Mouse (Mus musculus): Measurements from ENCODE around the gene Ctbp1. TPM values are rescaled to one million over a fixed set of nuclear protein-coding genes. Genes with fewer than 3 reads are reported as not detected.

The Ctbp1 gene
- total RNA-seq, 1 experiment: 91.2 TPM

GRCm38 (mm10) chr5:33237600-33238255 lies 37.1 kb downstream of the Ctbp1 start:
- Histone ChIP-seq H3K4me1 (ENCODE audit: control insufficient read depth in 2 of 2, insufficient read depth in 2 of 2, low read length in 2 of 2, poor library complexity in 1 of 2) (no peaks in the 10 kb centered on the region), H3K4me3 (ENCODE audit: insufficient read depth in 1 of 2, low read depth in 1 of 2, low read length in 2 of 2, poor library complexity in 1 of 2, severe bottlenecking in 1 of 2) (no peak overlapping the region), H3K9me3 (ENCODE audit: control insufficient read depth, insufficient read depth, low read depth, low read length) (no peaks in the 10 kb centered on the region), H3K9ac (ENCODE audit: insufficient read depth, low read depth, low read length, poor library complexity, severe bottlenecking) (no peak overlapping the region), H3K27ac (ENCODE audit: insufficient read depth, low read depth, low read length, poor library complexity, severe bottlenecking) (no peak overlapping the region), H3K36me3 (ENCODE audit: control insufficient read depth, insufficient read depth, low read length, poor library complexity, severe bottlenecking) (no peaks in the 10 kb centered on the region)
- TF ChIP-seq HCFC1 (IDR thresholded peaks at IDR 0.05; ENCODE audit: borderline replicate concordance, insufficient read depth, low read length) (no peak), ZC3H11A (IDR thresholded peaks at IDR 0.05; ENCODE audit: borderline replicate concordance, low read depth, low read length) (no peak), MAFK (IDR thresholded peaks at IDR 0.05; ENCODE audit: insufficient read depth, low read depth, low read length) (no peak), ZNF384 (IDR thresholded peaks at IDR 0.05; ENCODE audit: low read depth, low read length) (no peak), CHD2 (IDR thresholded peaks at IDR 0.05; ENCODE audit: low read depth, low read length) (no peak)
- no peak for DNase-seq (ENCODE audit: low read depth, low spot score)
- in situ Hi-C loops (cut with MboI; ENCODE audit: low sequenced_read_pairs in 2 of 2, unreplicated experiment in 2 of 2): no loop called here

GRCm38 (mm10) chr5:33234391-33235031 lies 40.3 kb downstream of the Ctbp1 start:
- H3K27ac ChIP-seq (ENCODE audit: insufficient read depth, low read depth, low read length, poor library complexity, severe bottlenecking): no peak overlapping the region
- H3K9ac ChIP-seq (ENCODE audit: insufficient read depth, low read depth, low read length, poor library complexity, severe bottlenecking): no peak overlapping the region
- no peak for DNase-seq (ENCODE audit: low read depth, low spot score)
- H3K4me1 ChIP-seq (ENCODE audit: control insufficient read depth in 2 of 2, insufficient read depth in 2 of 2, low read length in 2 of 2, poor library complexity in 1 of 2): no peaks in the 10 kb centered on the region
- no peak overlapping the region for H3K4me3 ChIP-seq (ENCODE audit: insufficient read depth in 1 of 2, low read depth in 1 of 2, low read length in 2 of 2, poor library complexity in 1 of 2, severe bottlenecking in 1 of 2)
- in situ Hi-C loops (cut with MboI; ENCODE audit: low sequenced_read_pairs in 2 of 2, unreplicated experiment in 2 of 2): no loop called here
- no peaks in the 10 kb centered on the region for H3K36me3 ChIP-seq (ENCODE audit: control insufficient read depth, insufficient read depth, low read length, poor library complexity, severe bottlenecking)
- H3K9me3 ChIP-seq (ENCODE audit: control insufficient read depth, insufficient read depth, low read depth, low read length): no peaks in the 10 kb centered on the region
- no peak for TF ChIP-seq CHD2 (IDR thresholded peaks at IDR 0.05; ENCODE audit: low read depth, low read length)
- TF ChIP-seq ZNF384 (IDR thresholded peaks at IDR 0.05; ENCODE audit: low read depth, low read length): no peak

- Histone ChIP-seq H3K27ac (ENCODE audit: insufficient read depth, low read depth, low read length, poor library complexity, severe bottlenecking) (no peak overlapping the region), H3K4me3 (ENCODE audit: insufficient read depth in 1 of 2, low read depth in 1 of 2, low read length in 2 of 2, poor library complexity in 1 of 2, severe bottlenecking in 1 of 2) (no peak overlapping the region), H3K9ac (ENCODE audit: insufficient read depth, low read depth, low read length, poor library complexity, severe bottlenecking) (no peak overlapping the region), H3K36me3 (ENCODE audit: control insufficient read depth, insufficient read depth, low read length, poor library complexity, severe bottlenecking) (no peaks in the 10 kb centered on the region), H3K9me3 (ENCODE audit: control insufficient read depth, insufficient read depth, low read depth, low read length) (no peaks in the 10 kb centered on the region), H3K4me1 (ENCODE audit: control insufficient read depth in 2 of 2, insufficient read depth in 2 of 2, low read length in 2 of 2, poor library complexity in 1 of 2) (no peaks in the 10 kb centered on the region)
- TF ChIP-seq MAFK (IDR thresholded peaks at IDR 0.05; ENCODE audit: insufficient read depth, low read depth, low read length): no peak
- no peak for TF ChIP-seq HCFC1 (IDR thresholded peaks at IDR 0.05; ENCODE audit: borderline replicate concordance, insufficient read depth, low read length)
- no peak for TF ChIP-seq ZNF384 (IDR thresholded peaks at IDR 0.05; ENCODE audit: low read depth, low read length)
- no peak for TF ChIP-seq ZC3H11A (IDR thresholded peaks at IDR 0.05; ENCODE audit: borderline replicate concordance, low read depth, low read length)
- no peak for TF ChIP-seq CHD2 (IDR thresholded peaks at IDR 0.05; ENCODE audit: low read depth, low read length)
- in situ Hi-C loops (cut with MboI; ENCODE audit: low sequenced_read_pairs in 2 of 2, unreplicated experiment in 2 of 2): no loop called here
- DNase-seq (ENCODE audit: low read depth, low spot score): no peak
Observed at GRCm38 (mm10) chr5:33232791-33233190, 42.0 kb downstream of the Ctbp1 start.

- Histone ChIP-seq H3K9ac (ENCODE audit: insufficient read depth, low read depth, low read length, poor library complexity, severe bottlenecking) (no peak overlapping the region), H3K36me3 (ENCODE audit: control insufficient read depth, insufficient read depth, low read length, poor library complexity, severe bottlenecking) (no peaks in the 10 kb centered on the region), H3K4me3 (ENCODE audit: insufficient read depth in 1 of 2, low read depth in 1 of 2, low read length in 2 of 2, poor library complexity in 1 of 2, severe bottlenecking in 1 of 2) (no peak overlapping the region), H3K9me3 (ENCODE audit: control insufficient read depth, insufficient read depth, low read depth, low read length) (no peaks in the 10 kb centered on the region), H3K27ac (ENCODE audit: insufficient read depth, low read depth, low read length, poor library complexity, severe bottlenecking) (no peak overlapping the region), H3K4me1 (ENCODE audit: control insufficient read depth in 2 of 2, insufficient read depth in 2 of 2, low read length in 2 of 2, poor library complexity in 1 of 2) (no peaks in the 10 kb centered on the region)
- DNase-seq (ENCODE audit: low read depth, low spot score): no peak
- in situ Hi-C loops (cut with MboI; ENCODE audit: low sequenced_read_pairs in 2 of 2, unreplicated experiment in 2 of 2): no loop called here
- TF ChIP-seq ZNF384 (IDR thresholded peaks at IDR 0.05; ENCODE audit: low read depth, low read length): no peak
- TF ChIP-seq MAFK (IDR thresholded peaks at IDR 0.05; ENCODE audit: insufficient read depth, low read depth, low read length): no peak
- no peak for TF ChIP-seq ZC3H11A (IDR thresholded peaks at IDR 0.05; ENCODE audit: borderline replicate concordance, low read depth, low read length)
- TF ChIP-seq HCFC1 (IDR thresholded peaks at IDR 0.05; ENCODE audit: borderline replicate concordance, insufficient read depth, low read length): no peak
- TF ChIP-seq CHD2 (IDR thresholded peaks at IDR 0.05; ENCODE audit: low read depth, low read length): no peak
Observed at GRCm38 (mm10) chr5:33230285-33230684, 44.5 kb downstream of the Ctbp1 start.

All from ES-E14 (cell line).